Mouse (Mus musculus) small intestine, adult 2 months (tissue): Measurements from ENCODE around the gene Rbms3. TPM values are rescaled to one million over a fixed set of nuclear protein-coding genes. Genes with fewer than 3 reads are reported as not detected.
A peak's percentile ranks its signal among the peaks of the same experiment; 100 is the strongest.

Source experiments
- H3K27ac ChIP-seq: fragments of 200-500 bp; 2 replicates; pipeline ENCODE4 v1.5.1; 2012; ENCODE audit warnings: low read depth, low read length, control low read depth, inconsistent platforms; ENCODE audit not compliant: insufficient read depth
- H3K27me3 ChIP-seq: fragments of 200-500 bp; 2 replicates; pipeline ENCODE4 v1.6.1; 2012; ENCODE audit warnings: mild to moderate bottlenecking, moderate library complexity, low read length, inconsistent platforms; ENCODE audit not compliant: control insufficient read depth, insufficient read depth
- H3K36me3 ChIP-seq: fragments of 200-500 bp; 2 replicates; pipeline ENCODE4 v1.6.1; 2012; ENCODE audit warnings: mild to moderate bottlenecking, low read length, control low read depth, inconsistent platforms; ENCODE audit not compliant: control insufficient read depth, insufficient read depth
- H3K4me1 ChIP-seq: fragments of 200-500 bp; 2 replicates; pipeline ENCODE4 v1.6.1; 2012; ENCODE audit warnings: low read length, inconsistent platforms, mixed read lengths; ENCODE audit not compliant: control insufficient read depth, insufficient read depth, insufficient read length
- H3K4me3 ChIP-seq: fragments of 200-500 bp; 2 replicates; pipeline ENCODE4 v1.5.1; 2012; ENCODE audit warnings: low read depth, mild to moderate bottlenecking, control low read depth, inconsistent platforms, low read length, moderate library complexity
- CTCF ChIP-seq: fragments of 200-500 bp; IDR thresholded peaks from 2 replicates; pipeline ENCODE4 v1.5.1; 2012; ENCODE audit warnings: low read depth, mild to moderate bottlenecking, control low read depth, inconsistent platforms, low read length, moderate library complexity, mixed read lengths; ENCODE audit not compliant: insufficient replicate concordance, insufficient read length; ENCODE audit errors: extremely low read depth
- POLR2A ChIP-seq: fragments of 200-500 bp; IDR thresholded peaks from 2 replicates; pipeline ENCODE4 v1.6.1; 2012; ENCODE audit warnings: low read depth, mild to moderate bottlenecking, control low read depth, inconsistent platforms, low read length, moderate library complexity
- WGBS: fragments of 180-500 bp; shearing (Covaris S2); methylation state at CpG from one replicate; pipeline ENCODE4 v1.1.7; 2018; 5-methylcytosine and 5-hydroxymethylcytosine counted together
- polyA plus RNA-seq: library from polyadenylated mRNA; depleted of rRNA; stranded (reverse); fragments of >200 nt; gene quantifications from 2 replicates; pipeline ENCODE4 v1.2.3, GENCODE M21; 2012

Rbms3 gene
- polyA plus RNA-seq, 1 experiment: 3.3 TPM

GRCm38 (mm10) chr9:117253361-117253760 lies 376.4 kb downstream of the Rbms3 start:
- Histone ChIP-seq H3K27ac (no peak overlapping the region), H3K4me1 (no peaks in the 10 kb centered on the region), H3K36me3 (no peaks in the 10 kb centered on the region), H3K27me3 (no peaks in the 10 kb centered on the region), H3K4me3 (no peak overlapping the region)
- 52% methylated on average over 11 of the region's 11 CpGs for WGBS
- no peak for TF ChIP-seq CTCF

GRCm38 (mm10) chr9:117252411-117252861 lies 377.3 kb downstream of the Rbms3 start:
- no peak for TF ChIP-seq CTCF
- TF ChIP-seq POLR2A: no peak
- H3K4me1 ChIP-seq: 0 out of 2 replicates have a peak, but pooled peaks cover 2% of the 10 kb centered on the region
- H3K27ac ChIP-seq: no peak overlapping the region
- 2% methylated on average over 10 of the region's 10 CpGs for WGBS
- H3K36me3 ChIP-seq: no peaks in the 10 kb centered on the region
- H3K27me3 ChIP-seq: no peaks in the 10 kb centered on the region
- peak overlapping the region; percentile 44 for H3K4me3 ChIP-seq

GRCm38 (mm10) chr9:117251521-117252368 lies 378.0 kb downstream of the Rbms3 start:
- 2% methylated on average over 29 of the region's 29 CpGs for WGBS
- 0 out of 2 replicates have a peak, but pooled peaks cover 2% of the 10 kb centered on the region for H3K4me1 ChIP-seq
- peak overlapping the region; percentile 62 for H3K4me3 ChIP-seq
- H3K27me3 ChIP-seq: no peaks in the 10 kb centered on the region
- H3K27ac ChIP-seq: 0 out of 2 replicates have a peak overlapping the region, but pooled peaks have one; percentile 16
- no peaks in the 10 kb centered on the region for H3K36me3 ChIP-seq
- TF ChIP-seq POLR2A (no peak), CTCF (no peak; the same call in 1 of the 2 replicates)

GRCm38 (mm10) chr9:117250831-117251165 lies 378.9 kb downstream of the Rbms3 start:
- TF ChIP-seq CTCF: no peak
- no peak for TF ChIP-seq POLR2A
- Histone ChIP-seq H3K4me3 (peak overlapping the region; percentile 44), H3K27me3 (no peaks in the 10 kb centered on the region), H3K4me1 (0 out of 2 replicates have a peak, but pooled peaks cover 2% of the 10 kb centered on the region), H3K36me3 (no peaks in the 10 kb centered on the region), H3K27ac (no peak overlapping the region)
- WGBS: 67% methylated on average over 2 of the region's 2 CpGs

- TF ChIP-seq POLR2A (no peak), CTCF (no peak)
- WGBS: 62% methylated on average over 13 of the region's 13 CpGs
- no peaks in the 10 kb centered on the region for H3K36me3 ChIP-seq
- no peaks in the 10 kb centered on the region for H3K27me3 ChIP-seq
- H3K27ac ChIP-seq: no peak overlapping the region
- peak overlapping the region; percentile 45 for H3K4me3 ChIP-seq
- H3K4me1 ChIP-seq: 0 out of 2 replicates have a peak, but pooled peaks cover 2% of the 10 kb centered on the region
These were observed 379.5 kb downstream of the Rbms3 start for GRCm38 (mm10) chr9:117250036-117250830.

- no peak overlapping the region; the same call in 1 of the 2 replicates for H3K27ac ChIP-seq
- H3K27me3 ChIP-seq: no peaks in the 10 kb centered on the region
- no peak overlapping the region for H3K4me3 ChIP-seq
- 0 out of 2 replicates have a peak, but pooled peaks cover 2% of the 10 kb centered on the region for H3K4me1 ChIP-seq
- 36% methylated on average over 5 of the region's 5 CpGs for WGBS
- no peak for TF ChIP-seq POLR2A
- no peak for TF ChIP-seq CTCF
- no peaks in the 10 kb centered on the region for H3K36me3 ChIP-seq
These were observed 382.3 kb downstream of the Rbms3 start for GRCm38 (mm10) chr9:117247311-117247980.

- no peak overlapping the region for H3K4me3 ChIP-seq
- 0 out of 2 replicates have a peak, but pooled peaks cover 2% of the 10 kb centered on the region for H3K4me1 ChIP-seq
- 84% methylated on average over 12 of the region's 12 CpGs for WGBS
- TF ChIP-seq POLR2A (no peak), CTCF (no peak)
- H3K27ac ChIP-seq: no peak overlapping the region
- no peaks in the 10 kb centered on the region for H3K36me3 ChIP-seq
- no peaks in the 10 kb centered on the region for H3K27me3 ChIP-seq
These were observed 383.5 kb downstream of the Rbms3 start for GRCm38 (mm10) chr9:117246173-117246572.
